Mouse (Mus musculus) central nervous system, embryonic 18 days (tissue): Measurements from ENCODE around the gene Tspyl1. TPM values are rescaled to one million over a fixed set of nuclear protein-coding genes. Genes with fewer than 3 reads are reported as not detected.

Experiments
- polyA plus RNA-seq: library from polyadenylated mRNA; depleted of rRNA; stranded (reverse); fragments of >200 nt; gene quantifications from 2 replicates; pipeline ENCODE4 v1.2.3, GENCODE M21; 2012; rRNA removed

Gene Tspyl1
- 75.1 and 75.2 TPM in 2 replicates for polyA plus RNA-seq

DNA sequence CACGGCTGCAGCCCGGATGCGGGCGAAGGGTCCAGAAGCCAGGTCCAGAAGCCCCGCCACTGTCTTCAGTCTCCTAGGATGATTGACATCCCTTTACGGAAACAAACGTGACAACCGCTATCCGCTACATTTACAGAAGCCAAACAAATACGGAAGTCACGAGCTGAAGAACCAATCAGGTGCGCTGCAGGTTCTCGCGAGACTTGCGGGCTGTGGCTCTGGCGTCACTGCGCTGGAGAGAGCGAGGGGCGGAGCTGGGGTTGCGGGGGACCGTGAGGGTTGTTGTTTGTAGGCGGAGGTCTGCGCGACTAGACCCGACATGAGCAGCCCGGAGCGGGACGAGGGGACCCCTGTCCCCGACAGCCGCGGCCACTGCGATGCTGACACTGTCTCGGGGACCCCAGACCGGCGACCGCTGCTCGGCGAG, at the start of gene Tspyl1:
TSS of gene Tspyl1 (plus strand) at position 229 of the 427 bp plus-strand sequence.

DNA sequence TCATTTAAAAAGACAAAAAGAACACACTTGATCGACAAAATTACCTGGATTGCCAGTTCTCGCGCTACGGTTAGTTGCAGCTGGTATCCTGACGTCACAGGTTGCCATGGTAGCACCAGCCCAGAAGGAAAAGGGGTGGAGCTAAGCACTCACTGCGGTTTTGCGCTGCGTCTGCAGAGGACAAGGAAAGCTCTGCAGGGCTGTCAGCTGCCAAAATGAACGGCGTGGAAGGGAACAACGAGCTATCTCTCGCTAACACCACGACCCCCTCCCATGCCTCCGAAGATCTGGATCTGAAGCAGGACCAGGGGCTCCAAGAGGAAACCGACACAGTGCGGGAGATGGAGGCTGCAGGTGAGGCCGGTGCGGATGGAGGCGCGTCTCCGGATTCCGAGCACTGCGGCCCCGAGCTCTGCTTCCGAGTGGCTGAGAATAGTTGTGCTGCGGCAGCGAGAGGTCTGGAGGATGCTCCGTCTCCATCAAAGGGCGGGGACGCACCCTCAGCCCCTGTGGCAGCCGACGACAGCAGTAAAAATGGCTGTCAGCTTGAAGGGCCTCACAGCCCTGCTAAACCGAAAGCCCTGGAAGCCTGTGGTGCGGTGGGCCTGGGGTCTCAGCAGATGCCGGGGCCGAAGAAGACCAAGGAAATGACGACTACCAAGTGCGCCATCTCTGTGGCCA, 15.4 kb downstream of the Tspyl1 start, which contains the start of gene Tspyl4:
TSS of gene Tspyl4 (plus strand) at position 144 of the 681 bp plus-strand sequence.

Other genes starting within 250 kb of the Tspyl1 start
- 0.08 TPM in 1 of 2 replicates, not detected in the other for gene Trappc3l, start 244.6 kb upstream of the Tspyl1 start, polyA plus RNA-seq
- not detected in 2 replicates for gene Calhm4, start 237.9 kb upstream of the Tspyl1 start, polyA plus RNA-seq
- gene Calhm5, start 185.7 kb upstream of the Tspyl1 start, polyA plus RNA-seq, result 0.52 and 0.70 TPM in 2 replicates
- gene Calhm6, start 154.2 kb upstream of the Tspyl1 start, polyA plus RNA-seq, result 0.35 and 0.61 TPM in 2 replicates
- 5.5 and 7.3 TPM in 2 replicates for gene Dse, start 74.5 kb upstream of the Tspyl1 start, polyA plus RNA-seq
- gene Tspyl4, start 15.3 kb downstream of the Tspyl1 start, polyA plus RNA-seq, result 244 and 252 TPM in 2 replicates
- gene Col10a1, start 107.8 kb downstream of the Tspyl1 start, polyA plus RNA-seq, result 0.08 and 1.0 TPM in 2 replicates
- gene Nt5dc1, start 136.4 kb downstream of the Tspyl1 start, polyA plus RNA-seq, result 1.0 and 1.5 TPM in 2 replicates
- gene Frk, start 201.2 kb downstream of the Tspyl1 start, polyA plus RNA-seq, result 0.30 and 0.40 TPM in 2 replicates